Mouse (Mus musculus): Measurements from ENCODE around the gene Taar7a. TPM values are rescaled to one million over a fixed set of nuclear protein-coding genes. Genes with fewer than 3 reads are reported as not detected.

Gene Taar7a
- polyA plus RNA-seq (2017; shearing (Covaris generic)): not detected

DNA sequence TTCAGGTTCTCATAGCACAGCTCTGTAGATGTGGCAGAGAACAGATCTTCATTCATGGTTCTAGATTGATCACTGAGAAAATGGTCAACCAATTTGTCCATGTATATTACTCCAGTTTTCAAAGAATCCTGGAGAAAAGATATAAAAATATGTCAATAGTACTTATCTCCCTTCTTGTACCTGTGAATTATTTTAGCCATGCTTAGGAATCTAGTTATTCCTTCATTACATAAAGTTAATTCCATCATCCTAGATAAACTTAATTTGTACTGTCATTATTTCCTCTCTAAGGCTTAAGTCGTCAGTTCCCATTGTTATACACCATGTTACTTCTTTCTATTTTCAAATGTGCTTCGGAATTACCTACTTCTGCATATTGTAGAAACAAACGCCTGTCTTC is at the start of gene Taar7a:
Gene Taar7a (minus strand): TSS at position 101 of the 400 bp plus-strand sequence.
- ATAC-seq: no peak

DNA sequence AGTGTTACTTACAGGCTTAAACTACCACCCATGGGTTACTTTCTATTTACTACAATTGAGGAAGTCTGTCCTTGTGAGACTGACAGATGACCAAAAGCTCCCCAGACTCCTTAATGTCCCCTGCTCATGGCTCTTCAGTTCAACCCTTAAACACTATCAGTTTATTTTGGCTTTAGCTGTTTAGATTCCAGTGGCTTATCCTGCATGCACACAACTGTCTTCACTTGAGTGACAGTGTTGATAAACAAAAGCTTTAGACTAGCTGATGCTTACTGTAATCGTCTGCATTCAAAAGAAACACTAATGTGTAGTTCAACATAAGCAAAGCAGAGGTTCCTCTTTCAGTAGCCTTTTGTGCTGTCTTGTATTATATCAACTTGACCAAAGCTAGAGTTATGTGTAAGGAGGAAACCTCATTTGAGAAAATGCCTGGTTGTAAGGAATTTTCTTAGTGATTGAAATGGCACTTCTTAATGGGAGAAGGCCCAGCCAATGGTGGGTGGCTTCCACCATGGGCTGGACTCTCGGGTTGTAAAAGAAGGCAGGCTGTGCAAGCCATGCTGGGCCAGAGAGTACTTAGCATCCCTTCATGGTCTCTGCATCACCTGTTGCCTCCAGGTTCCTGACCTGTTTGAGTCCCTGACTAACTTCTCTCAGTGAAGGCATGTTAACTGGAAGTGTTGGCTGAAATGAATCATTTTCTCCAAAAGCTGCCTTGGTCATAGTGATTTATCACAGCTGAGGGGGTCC is 47.0 kb upstream of the Taar7a start:
- ATAC-seq: no peak

DNA sequence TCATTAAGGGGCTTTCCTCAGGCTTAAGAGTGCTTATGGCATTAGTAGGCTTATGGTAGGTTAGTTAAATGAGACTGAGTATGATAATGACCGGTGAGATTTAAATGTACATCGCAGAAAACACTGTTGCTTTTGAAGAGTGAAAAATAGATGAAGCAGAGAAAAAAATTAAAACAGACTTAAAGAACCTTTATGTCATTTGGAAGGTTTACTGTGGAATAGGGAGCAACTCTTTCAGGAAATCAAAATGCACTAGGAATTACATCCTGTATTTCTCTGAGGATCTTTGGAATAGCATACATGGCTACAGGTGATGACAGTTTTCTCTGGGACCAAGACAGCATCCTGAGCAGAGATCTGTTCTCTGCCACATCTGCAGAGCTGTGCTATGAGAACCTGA is 44.0 kb upstream of the Taar7a start, which contains the start of gene Taar7e:
Gene Taar7e (plus strand): TSS at position 301 of the 400 bp plus-strand sequence.
- no peak for ATAC-seq

DNA sequence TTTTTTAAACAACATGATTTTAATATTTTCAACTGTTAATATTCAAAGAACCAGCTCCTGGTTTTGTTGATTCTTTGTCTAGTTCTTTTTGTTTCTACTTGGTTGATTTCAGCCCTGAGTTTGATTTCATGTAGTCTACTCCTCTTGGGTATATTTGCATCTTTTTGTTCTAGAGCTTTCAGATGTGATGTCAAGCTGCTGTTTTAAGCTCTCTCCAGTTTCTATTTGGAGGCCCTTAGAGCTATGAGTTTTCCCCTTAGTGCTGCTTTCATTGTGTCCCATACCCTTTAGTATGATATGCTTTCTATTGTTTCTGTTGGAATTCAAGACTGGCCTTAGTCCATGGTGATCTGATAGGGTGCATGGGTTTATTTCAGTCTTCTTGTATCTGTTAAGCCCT is 38.1 kb upstream of the Taar7a start:
- ATAC-seq: no peak

DNA sequence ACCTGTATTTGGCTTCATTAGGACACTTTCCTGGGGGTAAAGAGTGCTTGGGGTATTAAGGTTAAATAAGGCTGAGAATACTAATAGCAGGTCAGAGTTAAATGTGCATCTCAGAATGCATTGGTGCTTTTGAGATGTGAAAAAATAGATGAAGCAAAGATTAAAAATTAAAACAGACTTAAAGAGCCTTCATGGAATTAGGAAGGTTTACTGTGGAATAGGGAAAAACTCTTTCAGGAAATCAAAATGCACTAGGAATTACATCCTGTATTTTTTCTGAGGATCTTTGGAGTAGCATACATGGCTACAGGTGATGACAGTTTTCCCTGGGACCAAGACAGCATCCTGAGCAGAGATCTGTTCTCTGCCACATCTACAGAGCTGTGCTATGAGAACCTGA is 33.6 kb upstream of the Taar7a start, which contains the start of gene Taar7d:
Gene Taar7d (plus strand): TSS at position 301 of the 400 bp plus-strand sequence.
- ATAC-seq: no peak

DNA sequence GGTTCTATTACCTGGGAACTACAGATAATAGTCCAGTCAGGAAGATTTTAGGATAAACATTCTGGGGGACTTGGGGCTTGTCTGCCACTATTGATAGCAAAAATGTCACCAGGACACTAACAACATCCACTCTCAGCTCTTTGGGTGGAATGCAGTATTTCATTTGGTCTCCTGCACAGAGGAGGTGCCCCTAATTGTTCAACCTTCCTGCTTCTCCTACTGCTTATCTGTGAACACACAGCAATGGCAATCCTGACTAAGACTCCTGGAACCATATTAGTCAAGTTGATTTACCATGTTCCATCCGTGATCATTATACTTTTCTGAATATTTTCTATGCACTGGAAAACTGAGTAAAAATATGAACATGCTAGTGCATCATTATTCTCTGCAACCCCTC is 14.9 kb upstream of the Taar7a start:
- no peak for ATAC-seq

DNA sequence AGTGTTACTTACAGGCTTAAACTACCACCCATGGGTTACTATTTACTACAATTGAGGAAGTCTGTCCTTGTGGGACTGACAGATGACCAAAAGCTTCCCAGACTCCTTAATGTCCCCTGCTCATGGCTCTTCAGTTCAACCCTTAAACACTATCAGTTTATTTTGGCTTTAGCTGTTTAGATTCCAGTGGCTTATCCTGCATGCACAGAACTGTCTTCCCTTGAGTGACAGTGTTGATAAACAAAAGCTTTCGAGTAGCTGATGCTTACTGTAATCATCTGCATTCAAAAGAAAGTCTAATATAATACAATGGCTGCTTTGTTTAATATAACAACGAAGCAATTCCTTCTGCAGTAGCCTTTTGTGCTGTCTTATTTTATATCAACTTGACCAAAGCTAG is 13.8 kb upstream of the Taar7a start:
- ATAC-seq: no peak

DNA sequence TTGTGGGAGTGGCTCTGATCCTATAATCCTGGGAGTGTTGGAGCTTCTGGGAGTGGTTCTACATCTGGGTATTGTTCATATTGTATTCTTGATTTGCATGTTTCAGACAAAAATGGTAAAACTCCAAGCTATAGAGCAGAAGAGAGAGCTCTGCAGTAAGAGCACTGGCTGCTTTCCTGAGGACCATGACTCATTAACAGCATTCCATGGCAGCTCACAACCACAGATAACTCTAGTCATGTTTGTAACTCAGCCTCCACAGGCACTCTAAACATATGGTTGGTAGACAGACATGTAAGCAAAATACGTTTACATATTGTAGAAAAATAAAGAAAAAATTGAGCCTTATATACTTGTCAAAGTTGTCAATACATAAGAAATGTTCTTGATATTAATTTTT is 13.2 kb upstream of the Taar7a start:
- ATAC-seq: no peak

DNA sequence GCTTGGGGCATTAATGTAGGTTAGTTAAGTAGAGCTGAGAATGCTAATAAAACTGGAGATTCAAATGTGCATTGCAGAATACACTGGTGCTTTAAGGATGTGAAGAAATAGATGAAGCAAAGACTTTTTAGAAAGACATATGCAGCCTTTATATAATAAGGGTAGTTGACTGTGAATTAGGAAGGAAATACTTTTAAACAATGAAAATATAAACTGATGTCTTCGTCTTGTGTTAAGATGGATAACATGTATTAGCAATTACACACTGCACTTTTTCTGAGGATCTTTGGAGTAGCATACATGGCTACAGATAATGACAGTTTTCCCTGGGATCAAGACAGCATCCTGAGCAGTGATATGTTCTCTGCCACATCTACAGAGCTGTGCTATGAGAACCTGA is 6.4 kb upstream of the Taar7a start, which contains the start of gene Taar7b:
Gene Taar7b (plus strand): TSS at position 301 of the 400 bp plus-strand sequence.
- no peak for ATAC-seq

DNA sequence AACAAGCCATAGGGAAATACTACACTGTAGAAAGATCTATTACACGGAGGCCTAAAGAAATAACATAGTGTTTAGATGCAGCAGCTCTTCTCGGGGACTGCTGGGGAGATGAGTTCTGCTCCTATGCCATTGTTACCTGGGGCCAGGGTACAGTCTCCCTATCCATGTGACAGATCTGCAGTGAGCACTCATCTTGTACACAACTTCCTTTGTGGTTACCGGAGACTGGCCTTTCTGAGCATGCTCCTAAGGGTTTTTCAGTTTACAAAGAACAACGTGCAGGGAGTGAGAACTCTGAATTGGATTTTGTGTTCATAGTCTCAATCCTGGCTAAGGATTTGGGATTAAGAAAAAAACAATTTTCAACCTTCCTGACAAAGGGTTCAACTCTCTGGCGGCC is 6.9 kb downstream of the Taar7a start:
- ATAC-seq: no peak

DNA sequence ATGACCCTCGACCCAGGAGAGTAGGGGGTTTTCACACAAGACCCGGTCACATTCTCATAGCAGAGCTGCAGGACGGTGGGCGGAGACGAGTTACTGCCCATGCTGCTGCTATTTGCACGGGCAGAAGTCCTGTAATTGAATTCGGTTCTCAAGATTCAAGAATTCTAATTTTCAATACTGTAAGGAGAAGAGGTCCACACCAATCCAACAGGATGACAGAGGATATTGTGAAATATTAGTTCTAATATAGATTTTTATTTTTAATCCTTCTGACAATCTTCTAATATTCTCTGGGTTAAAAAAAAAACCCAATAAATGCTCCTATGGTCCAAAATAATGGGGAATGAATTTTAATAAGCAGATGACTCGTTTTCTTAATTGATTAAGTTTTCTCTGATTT is 7.7 kb downstream of the Taar7a start, which contains the start of gene Taar6:
Gene Taar6 (minus strand): TSS at position 101 of the 400 bp plus-strand sequence.
- no peak for ATAC-seq

DNA sequence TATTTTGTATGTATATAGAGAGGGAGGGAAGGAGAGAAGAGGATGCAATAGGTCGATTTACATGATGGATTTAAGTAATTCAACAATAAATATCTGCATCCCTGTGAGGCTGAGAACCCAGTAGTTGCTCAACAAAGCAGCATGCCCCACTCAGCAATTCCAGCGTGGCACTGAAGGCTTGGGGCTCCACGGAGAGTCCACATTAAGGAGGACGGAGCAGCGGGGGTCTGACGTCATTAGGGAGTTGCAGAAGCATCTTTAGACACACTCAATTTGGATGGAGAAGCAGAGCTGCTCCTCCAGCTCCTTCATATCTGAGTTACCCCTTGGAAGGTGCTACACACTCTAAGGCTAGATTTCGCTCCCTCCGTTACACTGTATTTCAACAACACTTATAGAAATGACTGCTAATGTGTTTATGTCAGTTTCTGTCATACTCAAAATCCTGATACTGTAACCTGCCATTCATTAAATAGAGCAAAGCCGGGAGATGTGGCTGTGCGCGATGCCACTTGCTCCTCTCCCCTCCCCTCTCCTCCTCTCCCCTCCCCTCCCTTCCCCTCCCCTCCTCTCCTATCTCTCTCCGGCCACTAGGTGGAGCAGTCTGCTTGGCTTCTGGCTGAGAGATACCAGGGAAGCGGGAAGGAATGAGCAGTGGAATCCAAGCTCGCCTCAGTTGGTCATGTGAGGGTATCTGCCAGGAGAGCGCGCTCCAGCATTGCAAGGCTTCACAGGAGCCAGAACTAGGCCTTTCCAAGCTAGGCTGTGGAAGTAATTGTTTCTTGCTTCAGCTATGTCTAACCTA is 14.2 kb downstream of the Taar7a start:
- ATAC-seq: no peak

DNA sequence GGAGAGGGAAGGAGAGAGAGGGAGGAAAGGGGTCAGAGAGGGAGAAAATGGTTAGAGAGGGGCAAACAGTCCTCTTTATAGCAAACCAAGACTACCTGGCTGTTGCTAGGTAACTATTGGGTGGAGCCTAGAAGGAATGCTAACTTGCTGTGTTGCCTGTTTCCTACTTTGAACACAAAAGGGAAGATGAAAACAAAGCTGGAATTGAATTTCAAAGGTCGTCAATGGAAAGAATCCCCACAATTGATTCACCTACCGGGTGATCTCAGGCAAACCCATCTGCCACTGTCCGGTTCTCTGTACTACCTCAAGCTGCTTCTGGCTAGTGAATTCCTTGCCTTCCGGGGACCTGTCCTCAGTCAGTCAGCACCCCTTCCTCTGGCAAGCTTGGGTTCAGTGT is 15.3 kb downstream of the Taar7a start:
- ATAC-seq: no peak

DNA sequence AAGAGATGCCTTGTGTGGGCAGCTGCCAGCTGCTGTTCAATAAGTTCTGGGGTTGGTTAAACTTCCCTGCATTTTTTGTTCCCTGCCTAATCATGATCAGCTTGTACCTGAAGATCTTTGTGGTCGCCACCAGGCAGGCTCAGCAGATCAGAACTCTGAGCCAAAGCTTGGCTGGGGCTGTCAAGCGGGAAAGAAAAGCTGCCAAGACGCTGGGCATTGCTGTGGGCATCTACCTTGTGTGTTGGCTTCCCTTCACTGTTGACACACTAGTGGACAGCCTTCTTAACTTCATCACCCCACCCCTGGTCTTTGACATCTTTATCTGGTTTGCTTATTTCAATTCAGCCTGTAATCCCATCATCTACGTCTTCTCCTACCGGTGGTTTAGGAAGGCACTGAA is 22.0 kb downstream of the Taar7a start:
- no peak for ATAC-seq

DNA sequence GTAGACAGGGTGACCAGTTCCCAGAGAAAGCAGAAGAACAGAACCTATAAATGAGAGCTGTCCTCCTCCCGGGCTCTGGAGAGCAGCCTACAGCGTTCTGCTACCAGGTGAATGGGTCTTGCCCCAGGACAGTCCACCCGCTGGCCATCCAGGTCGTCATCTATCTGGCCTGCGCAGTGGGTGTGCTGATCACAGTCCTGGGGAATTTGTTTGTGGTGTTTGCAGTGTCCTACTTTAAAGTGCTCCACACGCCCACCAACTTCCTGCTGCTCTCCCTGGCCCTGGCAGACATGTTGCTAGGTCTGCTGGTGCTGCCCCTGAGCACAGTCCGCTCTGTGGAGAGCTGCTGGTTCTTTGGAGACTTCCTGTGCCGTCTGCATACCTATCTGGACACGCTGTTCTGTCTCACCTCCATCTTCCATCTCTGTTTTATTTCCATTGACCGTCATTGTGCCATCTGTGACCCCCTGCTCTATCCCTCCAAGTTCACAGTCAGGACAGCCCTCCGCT is 22.6 kb downstream of the Taar7a start, which contains the start of gene Taar5:
Gene Taar5 (plus strand): TSS at position 51 of the 510 bp plus-strand sequence.
- ATAC-seq: no peak

DNA sequence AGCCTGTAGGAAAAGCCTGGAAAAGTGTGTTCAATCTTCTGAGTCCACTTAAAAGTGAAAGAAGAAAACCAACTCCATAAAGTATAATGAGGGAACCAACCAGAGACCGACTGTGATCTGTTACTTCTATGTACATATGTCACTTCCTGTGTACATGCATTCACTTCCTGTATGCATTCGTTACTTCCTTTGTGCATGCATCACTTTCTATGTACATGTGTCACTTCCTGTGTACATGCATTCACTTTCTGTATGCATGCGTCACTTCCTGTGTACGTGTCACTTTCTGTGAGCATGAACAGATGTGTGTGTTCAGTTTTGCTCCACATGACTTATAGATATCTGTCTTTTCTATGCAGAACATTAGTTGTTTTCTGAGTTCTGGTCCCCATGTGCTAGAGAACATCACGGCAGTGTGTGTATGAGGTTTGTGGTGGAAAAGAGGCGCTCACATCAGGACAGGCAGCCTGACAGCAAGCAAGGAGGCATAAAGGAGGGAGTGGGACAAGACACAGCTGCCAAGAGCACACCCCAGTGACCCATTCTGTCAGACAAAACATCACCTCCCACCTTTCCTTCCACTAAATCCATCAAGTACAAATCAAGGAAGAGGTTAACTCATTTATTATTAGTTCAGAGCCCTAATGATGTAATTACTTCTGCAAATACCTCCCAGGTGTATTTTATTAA is 28.2 kb downstream of the Taar7a start:
- no peak for ATAC-seq

DNA sequence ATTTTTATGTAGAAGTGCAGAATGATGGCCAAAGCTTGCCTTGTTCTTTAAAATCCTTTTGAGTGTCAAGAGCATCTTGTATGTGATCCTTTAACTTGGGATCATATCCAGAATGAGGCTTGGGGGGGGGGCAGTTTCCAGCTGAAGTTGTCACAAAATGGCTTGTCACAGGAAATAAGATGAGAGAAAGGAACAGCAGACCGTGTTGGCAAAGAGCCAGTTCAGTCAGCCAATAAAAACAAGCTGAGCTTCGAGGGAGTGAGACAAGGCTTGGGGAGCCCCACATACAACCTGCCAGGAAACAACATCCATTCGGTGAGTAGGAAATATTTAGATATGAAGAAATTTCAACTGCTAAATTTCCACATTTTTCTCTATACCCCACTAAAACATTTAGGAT is 29.8 kb downstream of the Taar7a start:
- no peak for ATAC-seq

DNA sequence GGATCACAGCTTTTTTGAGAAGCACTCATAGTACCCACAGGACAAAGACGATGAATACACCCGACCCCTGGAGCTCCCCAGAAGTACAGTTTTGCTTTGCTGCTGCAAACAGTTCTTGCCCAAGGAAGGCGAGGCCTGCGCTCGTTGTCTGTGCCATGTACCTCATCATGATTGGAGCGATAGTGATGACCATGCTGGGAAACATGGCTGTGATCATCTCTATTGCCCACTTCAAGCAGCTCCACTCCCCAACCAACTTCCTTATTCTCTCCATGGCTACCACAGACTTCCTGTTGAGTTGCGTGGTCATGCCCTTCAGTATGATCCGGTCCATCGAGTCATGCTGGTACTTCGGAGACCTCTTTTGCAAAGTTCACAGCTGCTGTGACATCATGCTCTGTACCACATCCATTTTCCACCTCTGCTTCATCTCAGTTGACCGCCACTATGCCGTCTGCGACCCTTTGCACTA is 32.8 kb downstream of the Taar7a start, which contains the start of gene Taar4:
Gene Taar4 (plus strand): TSS at position 51 of the 472 bp plus-strand sequence.
- ATAC-seq: no peak

DNA sequence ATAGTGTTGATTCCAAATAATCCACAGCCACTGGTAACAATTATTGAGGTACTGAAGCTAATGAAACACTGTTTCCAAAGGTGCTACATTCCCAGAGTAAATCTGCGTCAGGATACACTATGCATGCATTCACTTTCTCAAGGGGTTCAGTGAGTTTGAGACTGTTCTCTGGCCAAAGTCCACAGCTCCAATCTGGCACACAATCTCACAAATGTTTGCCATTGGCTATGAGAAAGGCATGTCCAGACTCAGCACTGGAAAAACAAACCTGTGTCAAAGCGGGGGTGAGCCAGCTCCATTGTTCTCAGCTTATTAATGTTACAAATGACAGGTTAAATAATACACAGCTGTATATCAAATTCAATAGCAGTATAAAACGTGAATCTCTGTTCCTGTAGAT is 34.2 kb downstream of the Taar7a start:
- ATAC-seq: no peak

DNA sequence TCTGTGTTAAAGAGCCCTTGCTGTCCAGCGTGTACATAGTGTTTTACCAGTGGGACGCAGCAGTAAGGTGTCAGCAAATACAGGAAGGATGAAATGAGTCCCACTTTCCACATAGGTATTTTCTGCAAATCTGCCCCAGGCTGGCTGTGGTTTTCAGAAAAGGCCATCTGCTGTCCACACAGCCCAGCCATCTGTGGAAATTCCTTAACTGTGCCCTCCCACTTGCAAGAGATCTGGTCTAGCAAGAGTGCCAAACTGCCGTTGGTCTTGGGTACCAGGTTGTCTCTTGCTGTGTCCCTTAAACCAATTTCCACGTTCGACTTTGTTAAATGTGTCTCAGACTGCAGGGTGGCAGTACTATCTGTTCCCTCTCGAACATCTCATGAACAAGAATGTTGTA is 41.6 kb downstream of the Taar7a start:
- ATAC-seq: no peak

DNA sequence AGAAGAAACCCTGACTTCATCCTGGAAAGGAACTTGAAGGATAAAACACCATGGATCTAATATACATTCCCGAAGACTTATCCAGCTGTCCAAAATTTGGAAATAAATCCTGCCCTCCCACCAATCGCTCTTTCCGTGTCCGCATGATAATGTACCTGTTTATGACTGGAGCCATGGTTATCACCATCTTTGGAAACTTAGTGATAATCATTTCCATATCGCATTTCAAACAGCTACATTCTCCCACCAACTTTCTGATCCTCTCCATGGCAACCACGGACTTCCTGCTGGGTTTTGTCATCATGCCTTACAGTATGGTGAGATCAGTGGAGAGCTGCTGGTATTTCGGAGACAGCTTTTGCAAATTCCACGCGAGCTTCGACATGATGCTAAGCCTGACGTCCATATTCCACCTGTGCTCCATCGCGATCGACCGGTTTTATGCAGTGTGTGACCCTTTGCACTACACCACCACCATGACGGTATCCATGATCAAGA is 43.7 kb downstream of the Taar7a start, which contains the start of gene Taar3:
Gene Taar3 (plus strand): TSS at position 51 of the 498 bp plus-strand sequence.
- no peak for ATAC-seq

DNA sequence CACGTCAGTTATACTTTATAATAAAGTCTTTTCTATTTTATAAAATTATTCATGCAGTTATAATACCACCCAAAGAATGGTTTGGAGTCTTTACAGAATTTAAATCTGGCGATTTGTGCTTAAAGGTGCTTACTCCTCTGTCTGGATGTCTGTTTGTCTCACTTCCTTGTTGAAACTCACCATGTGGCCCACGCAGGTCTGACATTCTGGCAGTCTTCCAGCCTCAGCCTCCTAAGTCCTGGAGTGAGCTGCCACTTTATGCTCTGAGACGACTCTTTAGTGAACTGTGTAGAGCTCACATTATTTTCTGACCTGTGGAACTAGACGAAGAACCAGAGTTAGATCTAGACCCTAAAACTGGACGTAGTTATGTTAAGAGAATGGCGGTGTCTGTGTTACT is 45.3 kb downstream of the Taar7a start:
- ATAC-seq: no peak

Data from inflammation-experienced regulatory T-cells, adult 6 months (primary cell).